Mouse (Mus musculus) myocyte (in vitro differentiated cells): ENCODE data around the gene Dact2. TPM values are rescaled to one million over a fixed set of nuclear protein-coding genes. Genes with fewer than 3 reads are reported as not detected.

Source experiments
- H3K27me3 ChIP-seq: one replicate; pipeline ENCODE4 v1.6.1; 2011; ENCODE audit not compliant: control insufficient read depth, insufficient read depth, insufficient read length
- H3K36me3 ChIP-seq: one replicate; pipeline ENCODE4 v1.6.1; 2011; ENCODE audit not compliant: control insufficient read depth, insufficient read depth
- H3K4me2 ChIP-seq: one replicate; pipeline ENCODE4 v1.6.1; 2011; ENCODE audit warnings: low read depth, control low read depth
- H3K4me3 ChIP-seq: one replicate; pipeline ENCODE4 v1.5.1; 2011; ENCODE audit warnings: mild to moderate bottlenecking, control low read depth, moderate library complexity
- H3K79me2 ChIP-seq: one replicate; pipeline ENCODE4 v1.6.1; 2011; ENCODE audit not compliant: control insufficient read depth, insufficient read depth
- H3ac ChIP-seq: one replicate; pipeline ENCODE4 v1.6.1; 2011; ENCODE audit not compliant: control insufficient read depth, insufficient read length
- CEBPB ChIP-seq: IDR thresholded peaks from 2 replicates; pipeline ENCODE4 v1.6.1; 2011; ENCODE audit warnings: mild to moderate bottlenecking, moderate library complexity; ENCODE audit not compliant: poor library complexity, insufficient read depth, severe bottlenecking
- E2F4 ChIP-seq: IDR thresholded peaks from one replicate; pipeline ENCODE4 v1.6.1; 2011; ENCODE audit warnings: mild to moderate bottlenecking, control low read depth, moderate library complexity; ENCODE audit not compliant: insufficient read depth
- MAX ChIP-seq: IDR thresholded peaks from one replicate; pipeline ENCODE4 v1.6.1; 2011; ENCODE audit warnings: low read depth, mild to moderate bottlenecking, control low read depth
- MYOD1 ChIP-seq, 3 experiments: IDR thresholded peaks; one replicate each; pipeline ENCODE4 v1.6.1; 2011; ENCODE audit warnings: control low read depth in 2 of 3, low read depth in 2 of 3, mild to moderate bottlenecking in 2 of 3, moderate library complexity in 1 of 3; ENCODE audit not compliant: insufficient read length in 2 of 3, control insufficient read depth in 1 of 3
- MYOG ChIP-seq, 3 experiments: IDR thresholded peaks; one replicate each; pipeline ENCODE4 v1.6.1; 2011; ENCODE audit warnings: control low read depth in 2 of 3, low read depth in 2 of 3, mild to moderate bottlenecking in 2 of 3; ENCODE audit not compliant: insufficient read length in 2 of 3, control insufficient read depth in 1 of 3, insufficient read depth in 1 of 3
- POLR2A ChIP-seq: IDR thresholded peaks from one replicate; pipeline ENCODE4 v1.6.1; 2011; ENCODE audit warnings: low read depth, mild to moderate bottlenecking, control low read depth, moderate library complexity; ENCODE audit not compliant: insufficient read length
- POLR2AphosphoS2 ChIP-seq: IDR thresholded peaks from one replicate; pipeline ENCODE4 v1.6.1; 2011; ENCODE audit warnings: low read depth, control low read depth; ENCODE audit not compliant: insufficient read length
- REST ChIP-seq: IDR thresholded peaks from one replicate; pipeline ENCODE4 v1.6.1; 2011; ENCODE audit warnings: mild to moderate bottlenecking, control low read depth, moderate library complexity; ENCODE audit not compliant: insufficient read depth, insufficient read length
- SRF ChIP-seq: IDR thresholded peaks from one replicate; pipeline ENCODE4 v1.6.1; 2011; ENCODE audit warnings: low read depth; ENCODE audit not compliant: control insufficient read depth, insufficient read length
- TCF12 ChIP-seq: IDR thresholded peaks from one replicate; pipeline ENCODE4 v1.6.1; 2011; ENCODE audit warnings: mild to moderate bottlenecking, control low read depth; ENCODE audit not compliant: poor library complexity, insufficient read depth, severe bottlenecking
- TCF3 ChIP-seq: IDR thresholded peaks from one replicate; pipeline ENCODE4 v1.6.1; 2011; ENCODE audit warnings: low read depth, control low read depth; ENCODE audit not compliant: insufficient read length
- USF1 ChIP-seq: IDR thresholded peaks from one replicate; pipeline ENCODE4 v1.6.1; 2011; ENCODE audit warnings: low read depth, mild to moderate bottlenecking, control low read depth, moderate library complexity
- polyA plus RNA-seq: library from polyadenylated mRNA; unstranded; fragments of >200 nt; fragmentation: generic; extraction: Trizol; gene quantifications from one replicate; pipeline ENCODE4 v1.2.1, GENCODE M21; 2012; ENCODE audit warnings: missing spikeins

The Dact2 gene
- polyA plus RNA-seq, 1 experiment = 0.95 TPM

GRCm38 (mm10) chr17:14165332-14165876 lies 38.7 kb downstream of the Dact2 start:
- Histone ChIP-seq H3K4me2 (peak overlapping the region; percentile 62), H3ac (no peak overlapping the region), H3K4me3 (no peak overlapping the region), H3K79me2 (no peaks in the 10 kb centered on the region), H3K27me3 (no peaks in the 10 kb centered on the region), H3K36me3 (no peaks in the 10 kb centered on the region)
- TF ChIP-seq MYOD1 (IDR thresholded peaks at IDR 0.05; ENCODE audit: control insufficient read depth in 1 of 3, insufficient read length in 2 of 3, low read depth in 2 of 3) (peak in 1 of 3 experiments; percentile 43), E2F4 (no peak)

- no peak for TF ChIP-seq MYOG (IDR thresholded peaks at IDR 0.05; ENCODE audit: control insufficient read depth in 1 of 3, insufficient read depth in 1 of 3, insufficient read length in 2 of 3, low read depth in 2 of 3)
- TF ChIP-seq POLR2A = no peak
- no peak for TF ChIP-seq MYOD1 (IDR thresholded peaks at IDR 0.05; ENCODE audit: control insufficient read depth in 1 of 3, insufficient read length in 2 of 3, low read depth in 2 of 3)
- no peak for TF ChIP-seq SRF
- no peak for TF ChIP-seq REST
- TF ChIP-seq USF1 = no peak
- no peak for TF ChIP-seq E2F4
- no peaks in the 10 kb centered on the region for H3K27me3 ChIP-seq
- no peaks in the 10 kb centered on the region for H3K79me2 ChIP-seq
- H3K4me3 ChIP-seq = no peak overlapping the region
- no peak overlapping the region for H3ac ChIP-seq
- peak overlapping the region; percentile 40 for H3K4me2 ChIP-seq
- H3K36me3 ChIP-seq = no peaks in the 10 kb centered on the region
These were observed 43.3 kb downstream of the Dact2 start for GRCm38 (mm10) chr17:14160846-14161245.

- TF ChIP-seq MYOG (IDR thresholded peaks at IDR 0.05; ENCODE audit: control insufficient read depth in 1 of 3, insufficient read depth in 1 of 3, insufficient read length in 2 of 3, low read depth in 2 of 3) = no peak
- no peak for TF ChIP-seq CEBPB
- no peak for TF ChIP-seq POLR2A
- TF ChIP-seq REST = no peak
- TF ChIP-seq TCF12 = no peak
- TF ChIP-seq POLR2AphosphoS2 = no peak
- no peak for TF ChIP-seq TCF3
- TF ChIP-seq MYOD1 (IDR thresholded peaks at IDR 0.05; ENCODE audit: control insufficient read depth in 1 of 3, insufficient read length in 2 of 3, low read depth in 2 of 3) = no peak
- TF ChIP-seq MAX = no peak
- Histone ChIP-seq H3K27me3 (no peaks in the 10 kb centered on the region), H3ac (no peak overlapping the region), H3K4me2 (no peak overlapping the region), H3K79me2 (no peaks in the 10 kb centered on the region), H3K36me3 (no peaks in the 10 kb centered on the region), H3K4me3 (no peak overlapping the region)
These were observed 46.3 kb downstream of the Dact2 start for GRCm38 (mm10) chr17:14157779-14158195.

Other genes starting within 250 kb of the Dact2 start
- gene Gm7356, start 200.6 kb downstream of the Dact2 start, polyA plus RNA-seq = not detected
- gene Gm7358, start 144.8 kb downstream of the Dact2 start, polyA plus RNA-seq = not detected
- 12.6 TPM for gene Smoc2, start 75.2 kb upstream of the Dact2 start, polyA plus RNA-seq